Mouse (Mus musculus) urinary bladder, postnatal 25 days (tissue): ENCODE data around the gene Ttc7b.

Source experiments
- DNase-seq: peaks from one replicate; pipeline ENCODE4 v3.0.0; 2022; ENCODE audit warnings: low spot score

The Ttc7b gene

DNA sequence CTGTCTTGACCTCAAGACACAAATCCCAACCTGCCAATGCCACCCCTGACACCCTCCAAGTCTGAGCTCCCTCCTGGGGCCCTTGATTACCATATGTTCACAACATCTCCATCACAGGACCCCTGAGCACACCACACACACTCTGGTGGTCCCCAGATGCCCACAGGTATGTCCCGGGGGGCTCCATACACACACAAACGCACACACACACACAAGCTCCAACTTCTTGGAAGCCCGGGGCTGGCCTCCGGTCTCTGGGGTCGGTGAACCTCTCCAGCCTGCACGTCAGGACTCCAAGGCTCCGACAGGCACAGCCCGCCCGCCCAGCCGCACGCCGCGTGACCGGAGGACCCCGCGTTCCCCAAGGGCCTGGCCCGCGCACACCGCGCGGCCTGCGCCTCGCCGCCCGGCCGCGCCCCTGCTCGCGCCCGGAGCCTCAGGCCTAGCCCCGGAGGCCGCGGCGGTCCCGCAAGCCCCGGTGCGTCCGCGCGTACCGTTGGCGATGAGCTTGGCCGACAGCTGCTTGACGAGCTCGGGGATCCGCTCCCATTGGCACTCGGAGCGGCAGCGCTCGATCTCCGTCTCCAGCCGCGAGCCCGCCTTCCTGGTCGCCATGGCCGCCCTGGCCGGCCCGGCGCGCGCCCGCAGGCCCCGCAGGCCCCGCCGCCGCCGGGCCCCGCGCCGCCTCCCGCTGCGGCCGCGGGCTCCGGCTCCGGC lies 391 bp downstream of the Ttc7b start:
- DNase-seq, result peak; percentile 43

DNA sequence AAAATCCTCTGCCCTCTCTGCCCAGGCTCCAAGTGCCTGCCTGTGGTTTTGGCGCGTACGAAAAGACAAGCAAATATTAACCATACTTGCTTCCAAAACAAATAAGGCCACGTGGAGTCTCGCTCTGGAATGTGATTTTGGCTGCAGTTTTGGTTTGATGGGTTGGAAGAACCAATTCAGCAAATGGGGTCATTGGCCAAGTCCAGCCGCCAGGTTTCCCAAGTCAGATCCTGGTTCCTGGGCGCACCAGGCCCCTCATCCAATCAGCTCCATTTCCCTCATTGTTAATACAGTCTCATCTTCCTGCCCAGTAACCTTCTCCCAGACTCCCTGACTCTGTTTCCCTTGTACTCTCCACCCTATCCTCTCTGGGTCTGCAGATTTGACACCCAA lies 946 bp downstream of the Ttc7b start:
- DNase-seq, result no peak

DNA sequence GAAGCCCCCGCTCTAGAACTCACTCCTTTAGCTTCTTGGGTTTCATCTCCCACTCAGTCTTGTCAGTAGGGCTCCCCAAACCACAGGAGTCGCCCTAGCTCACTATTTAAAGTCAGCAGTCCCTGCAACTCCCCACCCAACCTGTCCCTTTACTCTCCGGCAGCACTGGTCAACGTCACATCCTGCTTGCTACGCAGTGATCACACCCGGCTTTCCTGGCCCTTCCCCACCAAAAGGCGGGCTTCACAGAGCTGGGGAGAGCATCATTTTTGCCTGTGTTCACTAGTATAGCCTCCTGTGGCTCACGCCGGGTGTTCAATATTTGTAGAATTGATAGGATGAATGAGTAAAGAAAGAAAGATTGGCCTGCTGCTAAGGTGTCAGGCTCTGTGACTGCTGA lies 3.3 kb downstream of the Ttc7b start:
- DNase-seq, result no peak

DNA sequence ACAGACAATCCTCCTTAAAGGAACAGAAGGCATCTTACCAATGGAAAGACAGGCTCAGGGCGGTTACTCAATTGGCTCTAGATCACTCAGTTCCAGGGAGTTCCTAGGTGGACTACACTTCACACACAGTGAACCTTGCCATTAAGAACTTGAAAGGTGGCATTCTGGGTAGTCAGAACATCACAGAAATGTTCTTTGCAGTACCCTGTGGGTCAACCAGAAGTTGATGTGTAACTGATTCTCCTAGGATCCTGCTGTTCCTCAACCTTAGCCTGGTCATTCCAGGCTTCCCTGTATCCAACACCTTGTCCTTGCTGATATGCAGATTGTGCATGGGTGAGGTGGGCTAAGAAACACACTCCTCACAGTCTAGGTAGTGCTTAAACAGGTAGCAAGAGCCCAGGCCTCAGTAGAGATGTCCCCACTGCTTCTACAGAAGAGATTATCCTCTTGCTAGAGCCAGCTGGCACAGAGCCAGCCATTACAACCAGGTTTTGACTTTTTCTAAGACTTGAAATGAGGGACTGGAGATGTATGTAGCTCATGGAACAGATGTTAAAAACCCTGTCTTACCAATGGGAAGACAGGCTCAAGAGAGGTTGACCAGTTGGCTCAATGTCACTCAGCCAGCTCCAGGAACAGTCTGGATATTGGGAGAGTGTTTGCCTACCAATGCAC lies 4.3 kb downstream of the Ttc7b start:
- DNase-seq, result no peak

DNA sequence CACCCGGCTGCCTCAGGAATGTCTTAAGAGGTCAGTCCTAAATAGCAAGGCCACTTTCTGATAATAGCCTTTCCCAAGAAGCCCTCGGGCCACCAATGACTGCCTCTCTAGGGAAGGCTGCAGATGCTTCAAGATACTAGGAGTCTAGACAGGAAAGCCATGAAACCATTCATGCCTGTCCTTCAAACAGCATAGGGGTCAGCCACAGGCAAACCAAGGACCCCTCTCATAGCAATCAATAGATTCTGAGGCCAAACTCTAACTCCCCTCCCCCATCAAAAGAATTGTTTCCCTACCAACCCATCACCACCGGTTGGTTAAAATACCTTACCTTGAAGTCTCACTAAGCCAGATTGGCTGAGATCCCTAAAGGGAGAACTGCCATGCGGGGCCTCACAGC lies 5.1 kb downstream of the Ttc7b start:
- no peak for DNase-seq

GRCm38 (mm10) chr12:100514611-100515010 lies 6.0 kb downstream of the Ttc7b start:
- no peak for DNase-seq

DNA sequence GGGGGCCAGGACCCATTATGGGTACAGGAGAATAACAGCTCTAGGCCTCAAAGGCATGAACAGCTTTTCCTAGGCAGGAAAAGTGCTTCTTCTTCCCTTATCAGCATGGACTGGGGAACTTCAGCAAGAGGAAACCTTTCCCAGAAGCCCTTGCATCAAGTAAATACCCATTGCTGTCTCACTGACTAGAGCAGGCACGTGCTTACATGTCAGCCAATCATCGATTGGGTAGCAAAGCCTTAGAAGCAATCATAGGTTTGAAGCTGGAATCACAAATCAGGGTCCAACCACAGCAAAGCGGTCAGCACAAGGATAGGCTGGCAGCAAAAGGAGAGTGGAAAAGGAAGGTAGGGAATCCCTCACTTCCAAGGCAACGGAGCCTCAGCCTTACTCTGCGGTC lies 7.5 kb downstream of the Ttc7b start:
- DNase-seq, result no peak

- no peak for DNase-seq
Observed at GRCm38 (mm10) chr12:100512641-100513040, 8.0 kb downstream of the Ttc7b start.

GRCm38 (mm10) chr12:100509615-100510282 lies 10.9 kb downstream of the Ttc7b start:
- DNase-seq, result no peak

- DNase-seq, result no peak
Observed at GRCm38 (mm10) chr12:100508668-100509067, 12.0 kb downstream of the Ttc7b start.

GRCm38 (mm10) chr12:100505484-100505883 lies 15.1 kb downstream of the Ttc7b start:
- no peak for DNase-seq

- no peak for DNase-seq
Observed at GRCm38 (mm10) chr12:100504585-100504984, 16.0 kb downstream of the Ttc7b start.

GRCm38 (mm10) chr12:100503659-100504058 lies 17.0 kb downstream of the Ttc7b start:
- DNase-seq, result no peak

GRCm38 (mm10) chr12:100502544-100502943 lies 18.1 kb downstream of the Ttc7b start:
- DNase-seq, result no peak

GRCm38 (mm10) chr12:100501261-100501660 lies 19.4 kb downstream of the Ttc7b start:
- no peak for DNase-seq

GRCm38 (mm10) chr12:100499469-100499868 lies 21.2 kb downstream of the Ttc7b start:
- DNase-seq, result no peak

DNA sequence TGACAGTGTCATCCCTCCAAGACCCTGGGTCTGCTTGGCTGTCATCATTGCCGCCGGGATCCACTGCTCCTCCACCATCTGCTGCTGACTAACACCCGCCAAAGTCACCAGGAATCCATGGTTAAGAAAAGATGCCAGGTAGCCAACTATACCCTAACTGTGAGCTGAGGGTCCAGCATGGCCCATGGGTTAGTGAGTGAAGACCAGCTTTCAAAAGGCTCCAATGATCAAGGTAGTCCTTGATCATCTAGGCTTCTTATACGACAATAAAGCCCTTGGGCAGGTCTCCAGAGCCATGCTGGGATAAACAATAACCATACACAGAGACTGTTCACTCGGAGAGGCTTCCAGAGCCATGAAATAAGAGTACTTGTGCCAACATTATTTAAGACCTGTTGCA lies 22.6 kb downstream of the Ttc7b start:
- no peak for DNase-seq

- DNase-seq, result no peak
Observed at GRCm38 (mm10) chr12:100495083-100495482, 25.5 kb downstream of the Ttc7b start.

DNA sequence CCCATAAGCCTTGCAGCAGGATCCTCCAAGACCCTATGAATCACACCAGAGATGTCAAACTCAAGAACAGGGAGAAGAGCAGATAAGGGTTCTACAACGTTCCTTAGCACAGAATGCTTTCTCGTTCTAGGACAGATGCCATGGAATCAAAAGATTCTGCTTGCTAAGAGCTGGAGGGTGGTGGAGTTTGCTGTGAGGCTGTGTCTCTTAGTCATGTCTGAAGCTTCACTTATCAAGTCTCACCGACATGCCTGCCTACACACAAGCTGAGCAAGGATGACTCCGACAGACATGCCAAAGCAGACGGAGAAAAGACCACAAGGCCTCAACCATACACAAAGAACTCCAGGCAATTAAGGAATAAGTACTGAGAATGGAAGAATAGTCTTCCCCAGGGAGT lies 27.4 kb downstream of the Ttc7b start:
- DNase-seq, result no peak

DNA sequence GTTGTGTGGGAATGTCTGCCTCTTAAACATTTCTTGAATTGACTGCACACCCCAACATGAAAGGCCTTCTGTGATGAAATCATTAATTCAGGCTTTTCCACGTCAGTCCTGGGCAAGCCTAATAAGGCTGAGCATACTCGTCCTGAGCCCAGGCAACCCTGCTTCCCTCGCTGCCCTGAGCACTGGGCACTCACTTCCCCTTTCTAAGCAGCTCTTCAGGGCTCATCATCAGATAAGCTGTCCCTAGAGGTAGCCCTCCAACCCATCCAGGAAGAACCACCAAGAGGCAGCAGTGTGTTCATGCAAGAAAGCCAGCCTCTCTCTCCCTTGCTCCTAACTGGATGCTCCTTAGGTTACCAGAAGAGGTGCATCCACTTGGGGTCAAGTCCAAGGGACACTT lies 27.9 kb downstream of the Ttc7b start:
- DNase-seq, result no peak

- DNase-seq, result no peak
Observed at GRCm38 (mm10) chr12:100491967-100492611, 28.5 kb downstream of the Ttc7b start.

- no peak for DNase-seq
Observed at GRCm38 (mm10) chr12:100489799-100490198, 30.8 kb downstream of the Ttc7b start.

DNA sequence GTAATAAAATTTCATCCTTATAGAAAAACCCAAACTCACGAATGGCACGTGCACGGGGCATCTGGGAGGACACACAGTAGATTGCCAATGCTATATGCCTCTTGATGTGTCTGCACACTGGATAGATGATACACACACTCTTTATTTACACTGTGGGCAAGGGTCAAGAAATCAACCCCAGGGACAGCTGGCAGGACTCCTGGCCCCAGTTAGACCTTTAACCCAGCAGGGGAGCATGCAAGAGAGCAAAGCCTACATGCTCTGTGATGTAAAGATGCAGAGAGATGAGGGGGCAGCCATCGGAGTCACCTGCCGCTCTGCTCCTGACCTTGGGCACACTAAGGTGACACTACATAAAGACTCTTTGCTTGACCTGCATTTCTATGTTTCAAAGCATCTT lies 32.3 kb downstream of the Ttc7b start:
- DNase-seq, result no peak
